Mouse (Mus musculus) liver, adult 2 months (tissue): ENCODE measurements around the gene Gm13101.
"Not testable (repeated sequence)": the region's sequence is repeated elsewhere in the genome, so short reads cannot be mapped to it uniquely, and the experiment has no call there.

Source experiments
- CTCF ChIP-seq: fragments of 200-500 bp; IDR thresholded peaks from 2 replicates; pipeline ENCODE4 v1.5.1; 2011; ENCODE audit warnings: low read depth, low read length, control low read depth
- POLR2A ChIP-seq: fragments of 200-500 bp; IDR thresholded peaks from 2 replicates; pipeline ENCODE4 v1.6.1; 2011; ENCODE audit warnings: low read length, control low read depth; ENCODE audit not compliant: insufficient read depth; ENCODE audit errors: extremely low read depth

GRCm38 (mm10) chr4:143983446-143983845 lies 16.7 kb upstream of the Gm13101 start:
- not testable (repeated sequence) for TF ChIP-seq CTCF, POLR2A
